Mouse (Mus musculus): ENCODE results near the gene Ankrd39. TPM values are rescaled to one million over a fixed set of nuclear protein-coding genes. Genes with fewer than 3 reads are reported as not detected.
"Not testable (repeated sequence)": the region's sequence is repeated elsewhere in the genome, so short reads cannot be mapped to it uniquely, and the experiment has no call there.

Gene Ankrd39
- total RNA-seq, 2 experiments from 2014 or later, result 7.2 to 9.3 TPM

DNA sequence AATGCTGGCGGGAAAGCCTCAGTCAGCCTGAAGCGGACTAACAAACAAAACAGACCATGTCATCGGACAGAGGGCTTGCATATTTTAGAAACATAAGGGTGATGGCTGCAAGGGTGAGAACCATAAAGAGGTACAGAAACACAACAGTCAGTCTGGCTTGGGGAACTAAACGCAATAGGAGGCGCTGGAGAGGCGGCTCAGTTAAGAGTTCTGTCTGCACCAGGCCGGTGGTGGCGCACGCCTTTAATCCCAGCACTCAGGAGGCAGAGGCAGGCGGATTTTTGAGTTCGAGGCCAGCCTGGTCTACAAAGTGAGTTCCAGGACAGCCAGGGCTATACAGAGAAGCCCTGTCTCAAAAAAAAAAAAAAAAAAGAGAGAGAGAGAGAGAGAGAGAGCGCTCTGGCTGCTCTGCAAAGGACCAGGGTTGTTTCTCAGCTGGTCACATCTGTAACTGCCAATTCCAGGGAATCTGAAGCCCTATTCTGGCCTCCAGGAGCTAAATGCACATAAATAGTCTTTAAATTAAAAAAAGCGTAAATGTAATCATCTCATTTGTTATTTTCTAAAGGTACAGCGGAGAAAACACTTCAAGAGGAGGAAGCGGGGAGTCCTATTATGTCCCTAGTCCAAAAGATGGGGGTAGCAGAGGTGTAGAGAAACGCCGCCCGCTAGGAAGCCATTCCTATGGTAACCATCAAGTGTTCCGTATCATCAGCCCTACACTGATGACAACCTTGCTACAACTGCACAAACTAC is 1.2 kb downstream of the Ankrd39 start:
- peak; percentile 38 for DNase-seq
- Histone ChIP-seq H3K4me3 (peak overlapping the region; percentile 84), H3K27ac (peak overlapping the region; percentile 94)
- TF ChIP-seq CTCF (IDR thresholded peaks at IDR 0.05), result peak; percentile 34
- intact Hi-C loops (cut with DNase I), result loop anchor here (5.0 kb wide), 1 partner anchor 71 kb away; no protein-coding TSS in a partner anchor

DNA sequence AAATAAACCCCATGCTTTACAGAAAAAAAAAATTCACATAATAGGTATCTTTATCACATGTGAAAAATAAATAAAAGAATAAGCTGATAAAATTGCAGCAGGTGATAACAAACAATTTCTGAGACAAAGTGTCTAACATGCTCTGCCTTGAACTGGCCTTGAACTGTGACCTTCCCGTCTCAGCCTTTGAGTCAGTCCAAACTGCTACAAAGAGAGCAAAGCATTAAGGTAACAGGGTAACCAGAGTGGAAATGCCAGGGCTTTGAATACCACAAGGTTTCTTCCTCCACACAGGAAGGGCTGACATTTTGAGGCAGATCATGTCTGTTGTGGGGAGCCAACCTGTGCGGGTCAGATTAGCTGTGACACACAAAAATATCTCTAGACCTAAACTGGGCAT is 1.9 kb downstream of the Ankrd39 start:
- intact Hi-C loops (cut with DNase I), result loop anchor here (5.0 kb wide), 1 partner anchor 72 kb away; no protein-coding TSS in a partner anchor
- DNase-seq, result peak; percentile 8
- Histone ChIP-seq H3K4me3 (peak overlapping the region; percentile 84), H3K27ac (peak overlapping the region; percentile 94)
- no peak for TF ChIP-seq CTCF (IDR thresholded peaks at IDR 0.05)

DNA sequence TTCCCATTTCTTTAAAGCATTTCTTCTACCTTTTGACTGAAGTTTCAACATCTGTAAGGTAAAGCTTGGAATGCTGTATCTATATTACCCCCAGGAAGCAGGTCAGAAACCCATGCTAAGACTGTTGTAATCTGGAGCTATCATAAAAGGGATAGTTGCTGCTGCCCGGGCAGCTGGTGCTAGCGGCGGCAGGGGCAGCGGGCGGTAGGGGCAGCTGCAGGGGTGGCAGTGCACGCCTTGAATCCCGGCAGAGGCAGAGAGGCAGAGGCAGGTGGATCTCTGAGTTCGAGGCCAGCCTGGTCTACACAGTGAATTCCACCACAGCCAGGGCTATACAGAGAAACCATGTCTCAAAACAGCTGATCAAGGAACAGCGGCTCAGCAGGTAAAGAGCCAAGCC is 4.3 kb downstream of the Ankrd39 start:
- DNase-seq, result peak; percentile 27
- Histone ChIP-seq H3K4me3 (no peak overlapping the region), H3K27ac (peak overlapping the region; percentile 91)
- intact Hi-C loops (cut with DNase I), result no loop called here
- no peak for TF ChIP-seq CTCF (IDR thresholded peaks at IDR 0.05)

DNA sequence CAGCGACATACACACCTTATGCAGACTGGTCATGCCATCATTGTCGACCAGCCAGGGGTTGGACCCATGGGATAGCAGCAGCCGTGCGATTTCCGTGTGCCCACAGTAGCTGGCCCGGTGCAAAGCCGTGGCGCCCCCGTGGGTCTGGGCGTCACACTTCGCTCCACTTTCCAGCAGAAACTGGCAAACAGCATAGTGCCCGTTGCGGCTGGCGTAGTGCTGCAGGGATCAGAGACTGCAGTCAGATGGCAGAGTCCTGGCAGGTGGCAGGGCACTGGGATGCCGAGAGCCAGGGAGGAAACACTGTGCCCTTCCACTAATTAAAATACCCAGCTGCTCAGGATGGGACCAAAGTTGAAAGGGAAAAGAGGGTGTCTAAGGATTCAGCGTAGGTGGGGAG is 5.4 kb downstream of the Ankrd39 start:
- intact Hi-C loops (cut with DNase I), result no loop called here
- H3K27ac ChIP-seq, result peak overlapping the region; percentile 91
- H3K4me3 ChIP-seq, result peak overlapping the region; percentile 21
- TF ChIP-seq CTCF (IDR thresholded peaks at IDR 0.05), result no peak
- peak; percentile 57 for DNase-seq

DNA sequence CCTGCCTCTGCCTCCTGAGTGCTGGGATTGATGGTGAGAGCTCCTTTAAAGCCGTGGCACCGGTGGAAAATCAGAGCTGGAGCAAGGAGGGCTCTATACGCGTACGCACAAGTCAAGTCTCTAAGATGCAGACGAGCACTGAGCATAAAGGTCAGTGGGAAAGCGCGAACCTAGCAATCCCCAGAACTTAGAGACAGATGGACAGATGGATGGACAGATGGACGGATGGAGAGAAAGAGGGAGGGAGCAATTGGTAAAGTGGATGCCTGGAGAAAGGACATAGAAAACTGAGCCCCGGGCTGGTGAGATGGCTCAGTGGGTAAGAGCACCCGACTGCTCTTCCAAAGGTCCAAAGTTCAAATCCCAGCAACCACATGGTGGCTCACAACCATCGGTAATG is 6.4 kb downstream of the Ankrd39 start:
- Histone ChIP-seq H3K4me3 (peak overlapping the region; percentile 41), H3K27ac (peak overlapping the region; percentile 91)
- intact Hi-C loops (cut with DNase I), result no loop called here
- no peak for DNase-seq
- no peak for TF ChIP-seq CTCF (IDR thresholded peaks at IDR 0.05)

DNA sequence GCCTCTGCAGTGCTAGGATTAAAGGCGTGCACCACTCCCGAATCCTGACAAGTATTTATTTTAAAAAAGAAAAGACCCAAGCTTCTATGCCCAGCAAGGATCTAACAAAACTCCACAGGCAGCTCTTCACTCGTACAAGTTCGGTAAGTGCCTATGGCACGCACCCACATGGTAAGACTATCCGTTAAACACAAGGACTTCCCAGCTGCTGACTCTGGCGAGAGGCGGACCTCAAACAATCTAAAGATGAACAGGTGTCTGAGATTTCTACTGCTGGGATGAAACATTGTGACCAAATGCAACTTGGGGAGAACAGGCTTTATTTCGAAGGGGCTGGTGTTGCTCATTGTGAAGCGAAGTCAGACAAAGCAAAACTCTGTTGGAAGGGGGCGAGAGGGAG is 7.1 kb downstream of the Ankrd39 start:
- no peak for TF ChIP-seq CTCF (IDR thresholded peaks at IDR 0.05)
- intact Hi-C loops (cut with DNase I), result no loop called here
- DNase-seq, result peak; percentile 71
- Histone ChIP-seq H3K4me3 (peak overlapping the region; percentile 41), H3K27ac (peak overlapping the region; percentile 91)

DNA sequence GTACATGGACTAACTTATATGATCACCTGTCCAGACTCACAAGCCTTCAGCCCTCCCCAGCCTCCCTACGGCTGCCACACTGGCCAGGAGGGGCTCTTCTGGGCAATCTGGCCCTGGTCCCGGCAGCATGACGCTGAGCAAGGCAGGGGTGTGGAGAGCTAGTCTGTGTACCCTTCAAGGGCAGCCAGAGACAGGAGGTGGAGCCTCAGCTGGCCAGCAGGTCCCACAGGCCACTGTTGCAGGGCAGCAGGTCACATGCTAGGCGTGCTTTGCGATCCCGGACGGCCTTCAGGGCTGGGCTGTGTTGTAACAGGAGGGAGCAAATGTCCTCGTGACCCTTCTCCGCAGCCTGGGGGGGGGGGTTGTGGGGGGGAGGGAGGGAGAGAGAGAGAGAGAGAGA is 8.1 kb downstream of the Ankrd39 start, which contains the start of gene Gm42417:
Gene Gm42417 (minus strand): TSS at position 244 of the 400 bp plus-strand sequence.
- peak; percentile 95 for DNase-seq
- peak within 1 kb of the TSS; percentile 32; the same call in 1 of the 2 replicates for H3K4me3 ChIP-seq
- H3K27ac ChIP-seq, result peak within 1 kb of the TSS; percentile 91
- intact Hi-C loops (cut with DNase I), result no loop called here
- no peak for TF ChIP-seq CTCF (IDR thresholded peaks at IDR 0.05)

DNA sequence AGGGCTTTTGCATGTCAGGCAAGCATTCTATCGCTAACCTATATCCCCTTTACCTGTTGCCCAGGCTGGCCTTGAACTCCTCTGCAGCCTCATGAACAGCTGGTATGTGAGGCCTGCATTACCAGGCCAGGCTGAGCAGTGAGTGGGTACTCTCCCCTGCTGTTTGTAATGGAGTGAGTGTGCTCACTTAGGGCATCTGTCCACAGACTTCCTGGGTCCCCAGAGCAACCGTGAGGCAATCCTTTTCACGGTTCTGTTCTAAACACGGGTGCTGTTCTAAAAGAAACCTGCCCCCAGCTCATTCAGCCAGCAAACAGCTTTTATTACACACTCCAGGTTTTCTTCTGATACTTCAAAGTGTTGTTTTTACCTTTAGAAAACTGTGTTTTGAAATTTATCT is 8.5 kb downstream of the Ankrd39 start:
- Histone ChIP-seq H3K4me3 (peak overlapping the region; percentile 12; the same call in 1 of the 2 replicates), H3K27ac (peak overlapping the region; percentile 91)
- intact Hi-C loops (cut with DNase I), result no loop called here
- peak; percentile 44 for DNase-seq
- no peak for TF ChIP-seq CTCF (IDR thresholded peaks at IDR 0.05)

DNA sequence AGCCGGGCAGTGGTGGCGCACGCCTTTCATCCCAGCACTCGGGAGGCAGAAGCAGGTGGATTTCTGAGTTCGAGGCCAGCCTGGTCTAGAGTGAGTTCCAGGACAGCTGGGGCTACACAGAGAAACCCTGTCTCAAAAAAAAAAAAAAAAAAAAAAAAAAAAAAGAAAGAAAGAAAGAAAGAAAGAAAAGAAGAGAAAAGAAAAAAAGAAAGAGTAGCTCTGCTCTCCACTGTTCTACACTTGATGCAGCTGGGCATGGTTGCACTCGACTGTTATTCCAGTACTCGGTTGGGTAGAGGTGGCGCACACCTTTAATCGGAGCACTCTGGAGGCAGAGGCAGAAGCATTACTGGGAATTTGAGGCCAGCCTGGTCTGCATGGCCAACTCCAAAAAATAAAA is 10.5 kb downstream of the Ankrd39 start, which contains the start of gene Ankrd23:
Gene Ankrd23 (minus strand): TSS at position 101 of the 400 bp plus-strand sequence.
- DNase-seq; intact Hi-C loops (cut with DNase I): not testable (repeated sequence)
- peak within 1 kb of the TSS; percentile 91 for H3K27ac ChIP-seq
- H3K4me3 ChIP-seq, result peak within 1 kb of the TSS; percentile 74

DNA sequence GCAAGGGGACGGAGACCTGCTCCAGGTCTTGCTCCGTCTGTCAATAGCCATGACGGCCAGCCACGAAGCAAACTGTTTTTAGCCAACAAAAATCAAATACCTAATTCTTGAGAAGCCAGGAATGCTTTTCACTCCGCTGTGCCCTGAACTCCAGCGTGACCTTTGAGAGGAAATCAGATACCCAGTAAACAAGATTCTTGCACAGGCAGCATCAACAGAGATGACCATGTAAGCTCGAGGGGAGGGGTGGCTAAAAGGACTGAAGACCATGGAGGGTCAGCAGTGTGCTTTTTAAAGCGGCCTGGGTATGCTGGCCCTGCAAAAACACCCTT is 10.9 kb downstream of the Ankrd39 start:
- intact Hi-C loops (cut with DNase I), result no loop called here
- no peak for TF ChIP-seq CTCF (IDR thresholded peaks at IDR 0.05)
- Histone ChIP-seq H3K27ac (peak overlapping the region; percentile 91), H3K4me3 (no peak overlapping the region; the same call in 1 of the 2 replicates)
- no peak for DNase-seq

DNA sequence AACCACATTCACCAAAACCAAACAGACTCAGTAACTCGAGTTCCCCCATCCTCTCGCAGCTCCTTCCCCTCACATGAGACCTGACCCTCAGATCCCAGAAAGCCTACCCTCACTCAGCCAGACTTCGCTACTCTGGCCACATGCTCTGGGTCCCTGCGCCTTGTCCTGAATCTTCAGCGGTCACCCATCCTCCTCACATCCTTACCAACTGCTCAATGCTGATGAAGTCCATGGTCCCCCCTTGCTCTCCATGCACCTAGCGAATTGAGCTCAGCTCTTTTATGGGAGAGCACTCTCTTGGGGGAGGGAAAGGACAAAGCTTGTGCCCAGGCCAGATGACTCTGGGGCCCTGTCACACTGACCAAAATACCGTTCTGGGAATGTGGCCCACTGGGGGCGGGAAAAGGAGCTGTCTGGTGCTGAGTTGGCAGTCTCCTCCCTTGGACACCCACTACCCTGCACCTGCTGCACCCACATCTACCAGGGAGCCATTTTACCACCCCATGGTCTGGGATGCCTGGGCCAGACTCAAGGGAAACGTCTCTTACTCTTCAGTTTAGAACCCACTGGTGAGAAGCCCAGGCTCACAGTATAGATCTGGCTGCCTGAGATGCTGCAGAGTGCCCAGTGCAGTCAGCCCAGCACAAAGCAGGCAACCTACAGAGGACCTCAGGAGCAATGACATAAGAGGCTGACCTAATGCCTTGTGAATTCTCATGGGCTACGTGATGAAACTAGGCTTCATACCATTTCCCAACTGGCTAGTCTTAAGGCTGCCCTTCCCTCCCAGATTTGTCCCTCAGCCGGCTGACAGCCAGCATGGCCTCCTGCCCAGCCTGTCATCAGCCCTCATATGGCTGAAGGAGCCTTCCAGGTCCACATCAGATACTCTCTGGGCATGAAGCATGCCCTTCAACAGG is 11.5 kb downstream of the Ankrd39 start:
- peak overlapping the region; percentile 91 for H3K27ac ChIP-seq
- DNase-seq, result peak; percentile 94
- H3K4me3 ChIP-seq, result peak overlapping the region; percentile 74
- TF ChIP-seq CTCF (IDR thresholded peaks at IDR 0.05), result no peak
- intact Hi-C loops (cut with DNase I), result no loop called here

DNA sequence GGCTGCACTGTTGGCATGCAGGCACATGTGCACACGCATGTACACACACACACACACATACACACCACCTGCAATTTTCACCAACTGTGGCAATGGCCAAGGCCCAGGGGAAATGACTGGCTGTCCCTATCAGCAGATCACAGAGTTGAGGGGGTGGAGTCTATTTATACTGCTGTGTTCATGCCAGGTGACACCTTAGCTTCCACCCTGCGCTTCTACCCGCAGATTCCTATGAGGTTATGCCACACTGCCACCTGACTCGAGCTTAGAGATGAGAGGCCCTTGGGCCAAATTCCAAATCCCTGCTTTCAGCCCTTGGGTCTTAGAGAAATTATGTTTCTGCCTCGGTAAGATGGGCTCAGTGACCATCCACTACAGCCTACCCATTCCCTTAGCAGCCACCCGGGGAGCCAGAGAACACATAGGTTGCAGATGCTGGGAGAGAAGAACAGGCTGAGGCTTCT is 12.6 kb downstream of the Ankrd39 start:
- H3K27ac ChIP-seq, result peak overlapping the region; percentile 91
- peak overlapping the region; percentile 74 for H3K4me3 ChIP-seq
- TF ChIP-seq CTCF (IDR thresholded peaks at IDR 0.05), result peak; percentile 35
- peak; percentile 79 for DNase-seq
- intact Hi-C loops (cut with DNase I), result no loop called here

DNA sequence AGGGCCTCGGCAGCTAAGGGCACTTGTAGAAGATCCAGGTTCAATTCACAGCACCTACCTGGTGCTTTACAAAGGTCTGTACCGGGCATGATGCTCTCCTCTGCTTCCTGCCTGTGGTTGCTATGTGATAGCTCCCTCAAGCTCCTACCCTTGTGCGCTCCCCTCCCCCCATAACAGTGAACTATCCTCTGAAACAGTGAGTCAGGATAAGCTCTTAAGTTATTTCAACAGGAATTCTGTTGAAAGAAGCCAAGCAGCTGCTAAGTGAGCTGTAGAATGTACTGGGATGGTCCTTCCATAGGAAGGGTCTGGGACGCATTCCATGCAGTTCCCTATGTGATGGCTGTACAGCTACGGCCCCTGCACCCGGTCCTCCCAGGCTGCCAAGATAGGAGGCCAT is 13.7 kb downstream of the Ankrd39 start:
- H3K4me3 ChIP-seq, result peak overlapping the region; percentile 74
- TF ChIP-seq CTCF (IDR thresholded peaks at IDR 0.05), result no peak
- peak; percentile 59 for DNase-seq
- H3K27ac ChIP-seq, result peak overlapping the region; percentile 91
- intact Hi-C loops (cut with DNase I), result no loop called here

All from gastrocnemius, adult 2 months (tissue).